Mouse (Mus musculus) ES-E14 (cell line): ENCODE results near the gene Marcksl1.

Experiments used
- MAFK ChIP-seq: IDR thresholded peaks from 2 replicates; pipeline ENCODE4 v1.6.1; 2014; ENCODE audit warnings: mild to moderate bottlenecking, low read depth, low read length, inconsistent platforms; ENCODE audit not compliant: insufficient read depth
- ZC3H11A ChIP-seq: IDR thresholded peaks from 2 replicates; pipeline ENCODE4 v1.6.1; 2012; ENCODE audit warnings: low read depth, mild to moderate bottlenecking, inconsistent platforms, low read length, borderline replicate concordance
- ZNF384 ChIP-seq: IDR thresholded peaks from 2 replicates; pipeline ENCODE4 v1.6.1; 2012; ENCODE audit warnings: low read depth, low read length, inconsistent platforms

- no peak for TF ChIP-seq MAFK
- no peak for TF ChIP-seq ZNF384
- no peak for TF ChIP-seq ZC3H11A
These were observed 5.1 kb downstream of the Marcksl1 start for GRCm38 (mm10) chr4:129518519-129518918.
